Mouse (Mus musculus) cerebellum, adult 2 months (tissue): ENCODE data around the gene Dvl1.

Experiments used
- CTCF ChIP-seq: fragments of 200-500 bp; IDR thresholded peaks from 2 replicates; pipeline ENCODE4 v1.5.1; 2011; ENCODE audit warnings: low read depth, mild to moderate bottlenecking, control low read depth, low read length, moderate library complexity, borderline replicate concordance; ENCODE audit not compliant: insufficient read depth
- POLR2A ChIP-seq: fragments of 200-500 bp; IDR thresholded peaks from 2 replicates; pipeline ENCODE4 v1.6.1; 2011; ENCODE audit warnings: low read length, control low read depth, borderline replicate concordance; ENCODE audit not compliant: insufficient read depth

DNA sequence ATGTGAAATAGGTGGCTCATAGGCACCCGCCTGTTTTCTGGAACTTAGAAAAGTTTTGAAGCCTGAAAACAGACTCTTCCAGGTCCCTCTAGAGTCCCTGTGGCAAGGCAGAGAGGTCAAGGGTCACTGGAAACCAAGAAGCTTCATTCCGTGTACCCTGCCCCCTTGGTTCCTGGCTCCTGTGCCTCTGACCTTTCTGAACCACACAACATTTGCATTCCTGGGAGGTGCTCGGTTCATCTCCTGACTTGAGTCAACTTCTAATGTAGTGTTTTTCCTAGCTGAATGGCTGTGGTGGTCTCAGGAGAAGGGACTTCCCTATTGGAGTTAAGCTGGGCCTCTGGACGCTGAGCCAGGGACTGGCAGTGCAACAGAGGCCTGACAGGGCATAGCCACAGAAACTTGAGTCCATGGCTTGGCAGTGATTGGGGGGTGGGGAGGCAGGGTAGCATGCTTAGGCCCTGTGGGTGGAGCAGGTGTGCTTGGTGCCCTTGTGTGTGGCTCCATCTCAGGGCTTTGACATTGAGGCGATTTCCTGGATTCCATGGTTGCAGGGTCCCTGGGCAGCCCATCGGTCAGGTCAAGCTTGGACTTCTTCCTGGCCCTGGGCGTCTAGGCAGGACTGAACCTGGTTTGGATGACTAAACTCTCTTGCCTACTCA is 1.4 kb downstream of the Dvl1 start:
- TF ChIP-seq CTCF: no peak
- no peak for TF ChIP-seq POLR2A
